Mouse (Mus musculus) monocyte, adult 2 months (primary cell): ENCODE results near the gene Col17a1.
A peak's percentile ranks its signal among the peaks of the same experiment; 100 is the strongest.

Experiments
- DNase-seq, 2 experiments: peaks; one replicate each; pipeline ENCODE4 v3.0.0; 2022; ENCODE audit warnings: low spot score in 2 of 2, low read depth in 1 of 2

The Col17a1 gene

DNA sequence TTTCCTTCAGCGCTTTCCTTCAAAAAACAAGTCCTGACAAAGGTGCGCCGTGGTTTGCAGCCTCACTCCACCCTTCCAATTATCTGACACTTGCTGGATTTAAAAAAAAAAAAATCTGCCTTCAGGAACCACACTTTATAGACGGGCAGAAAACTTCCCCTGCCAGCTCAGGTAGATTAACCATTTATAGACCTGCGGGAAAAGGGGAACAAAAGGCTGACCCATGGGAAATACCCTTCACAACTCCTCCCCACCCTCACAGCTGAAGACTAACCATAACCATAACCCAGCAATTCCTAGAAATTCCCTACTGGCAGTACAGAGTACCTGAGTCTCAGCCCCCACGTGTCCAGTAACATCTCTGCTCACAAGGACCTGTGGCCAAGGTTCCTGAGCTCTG is at the start of gene Col17a1:
Gene Col17a1 (minus strand): TSS at position 101 of the 400 bp plus-strand sequence.
- DNase-seq = no peak

DNA sequence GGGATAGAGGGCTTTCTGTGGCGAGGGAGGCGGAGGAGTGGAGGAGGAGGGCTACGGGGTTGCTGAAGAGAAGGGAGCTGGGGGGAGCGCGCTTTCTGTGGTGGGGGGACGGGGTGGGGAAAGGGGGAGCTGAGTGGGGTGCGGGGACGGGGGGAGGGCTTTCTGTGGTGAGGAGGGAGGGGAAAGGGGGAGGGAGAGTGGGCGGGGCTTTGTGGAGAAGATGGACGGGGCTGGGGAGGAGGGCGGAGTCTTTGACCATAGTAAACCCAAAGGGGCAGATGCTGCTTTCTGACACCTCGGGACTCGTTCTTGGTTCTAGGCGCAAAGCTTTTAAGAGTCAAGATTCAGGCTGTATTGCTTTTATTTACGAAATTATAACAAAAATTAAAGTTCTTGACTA is 40.0 kb upstream of the Col17a1 start:
- peak in 1 of 2 experiments; percentile 13 for DNase-seq

DNA sequence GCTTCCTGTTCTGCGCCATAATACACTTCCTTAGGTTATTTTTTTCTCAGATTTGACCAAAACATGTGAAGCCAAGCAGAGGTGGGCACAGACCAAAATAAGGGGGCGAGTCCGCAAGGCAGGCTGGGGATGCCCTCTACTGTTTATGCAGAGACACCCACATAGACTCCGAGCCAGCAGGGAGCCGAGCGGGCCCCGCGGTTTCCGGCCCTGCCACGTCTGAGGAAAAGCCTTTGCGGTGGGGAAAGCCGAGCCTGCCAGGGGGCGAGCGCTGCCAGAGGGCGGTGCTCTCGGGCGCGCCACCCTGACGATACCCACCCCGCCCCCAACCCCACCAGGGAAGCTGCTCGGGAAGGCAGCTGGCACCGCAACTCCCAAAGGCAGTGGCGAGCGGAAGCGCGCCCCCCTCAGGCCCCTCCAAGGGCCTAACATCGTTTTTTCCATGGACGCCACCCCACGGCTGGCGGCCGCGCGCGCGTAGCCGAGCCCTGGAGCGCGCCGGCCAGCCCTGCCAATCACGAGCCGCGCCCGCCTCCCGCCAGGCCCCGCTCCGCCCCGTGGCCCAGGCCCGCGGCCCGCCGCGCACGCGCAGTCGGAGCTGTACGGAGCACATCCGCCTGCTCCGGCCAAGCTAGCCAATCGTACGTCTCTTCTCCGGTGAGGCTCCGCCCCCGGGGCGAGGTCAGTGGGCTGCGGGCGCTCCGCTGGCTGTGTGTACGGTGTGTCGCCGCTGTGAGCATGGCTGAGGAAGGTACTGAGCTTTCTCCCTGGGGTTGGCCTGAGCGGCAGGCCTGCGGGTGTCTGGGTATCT is 39.4 kb upstream of the Col17a1 start, which contains the start of gene Sfr1:
Gene Sfr1 (plus strand): TSS at position 612 of the 811 bp plus-strand sequence.
- DNase-seq = peak; percentile 98 to 99

DNA sequence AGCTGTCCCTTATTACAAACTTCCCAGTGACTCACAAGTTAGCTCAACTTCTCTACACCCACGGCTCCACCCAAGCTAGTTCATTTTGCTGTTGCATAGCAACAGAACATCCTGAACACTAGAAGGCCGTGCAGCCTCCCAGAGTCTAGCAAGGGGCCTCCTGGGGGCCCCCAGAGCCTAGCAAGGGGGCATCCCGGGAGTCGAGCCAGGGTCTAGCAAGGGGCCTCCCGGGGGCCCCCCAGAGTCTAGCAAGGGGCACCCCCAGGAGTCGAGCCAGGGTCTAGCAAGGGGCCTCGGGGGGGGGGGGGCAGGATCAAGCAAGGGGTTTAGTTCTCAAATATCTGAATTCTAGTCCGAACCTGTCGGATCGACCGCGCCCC is 38.8 kb upstream of the Col17a1 start:
- peak; percentile 57 to 60 for DNase-seq

DNA sequence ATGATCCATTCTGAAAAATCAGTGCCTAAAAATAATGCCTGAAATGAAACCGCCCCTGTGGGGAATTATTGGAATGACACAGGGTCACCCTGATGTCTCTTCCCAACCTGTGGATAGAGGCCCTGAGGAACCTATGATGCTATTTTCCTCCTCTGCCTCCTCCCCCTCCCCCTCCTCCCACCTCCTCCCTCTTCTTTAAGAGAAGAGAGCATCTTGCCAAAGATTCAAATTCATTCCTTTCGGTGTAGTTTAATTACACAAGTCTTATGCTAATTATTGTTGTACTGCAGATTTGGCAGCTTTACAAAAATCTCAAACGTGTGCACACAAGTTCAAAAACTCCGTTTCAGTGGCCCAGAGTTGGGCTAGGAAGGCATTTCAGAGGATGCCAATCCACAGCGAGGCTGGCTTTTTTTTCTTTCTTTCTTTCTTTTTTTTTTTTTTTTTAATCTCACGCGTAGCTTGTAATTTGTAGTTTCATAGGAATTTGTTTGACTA is 33.8 kb upstream of the Col17a1 start:
- DNase-seq = no peak

DNA sequence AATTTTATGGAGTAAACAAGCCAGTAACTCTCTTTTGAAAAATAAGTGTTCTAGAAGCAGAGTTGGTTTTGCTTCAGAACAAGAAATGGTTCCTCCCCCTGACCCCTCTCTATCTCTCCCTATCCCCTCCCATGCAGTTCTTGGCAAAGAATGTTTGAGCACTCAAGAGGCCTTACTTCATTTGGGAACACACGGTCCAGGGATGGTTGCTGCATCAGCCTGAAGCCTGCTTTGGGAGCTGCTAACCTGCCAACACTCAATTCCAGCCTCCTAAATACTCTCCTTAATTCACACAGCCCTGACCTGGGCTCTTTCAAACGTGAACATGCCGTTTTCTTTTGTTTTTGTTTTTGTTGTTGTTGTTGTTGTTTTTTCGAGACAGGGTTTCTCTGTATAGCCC is 33.0 kb upstream of the Col17a1 start:
- DNase-seq = no peak

DNA sequence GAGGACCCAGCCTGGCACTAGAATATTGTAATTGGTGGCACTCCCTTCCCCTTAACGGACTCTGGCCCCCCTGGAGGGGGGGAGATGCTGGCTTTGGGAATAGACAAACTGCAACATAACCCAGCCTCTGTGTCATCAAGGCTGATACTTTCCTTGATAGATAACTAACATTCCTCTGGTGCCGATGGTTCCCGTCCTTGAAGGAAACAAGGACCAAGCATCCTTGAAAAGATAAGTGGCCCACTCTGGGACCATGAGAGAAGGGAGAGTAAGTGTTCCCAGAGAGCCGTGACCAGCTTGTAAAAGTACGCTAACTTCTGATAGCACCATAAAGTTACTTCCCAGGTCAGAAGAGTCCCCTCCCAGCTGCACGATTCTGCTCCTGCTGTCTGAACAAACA is 30.6 kb upstream of the Col17a1 start:
- no peak for DNase-seq

DNA sequence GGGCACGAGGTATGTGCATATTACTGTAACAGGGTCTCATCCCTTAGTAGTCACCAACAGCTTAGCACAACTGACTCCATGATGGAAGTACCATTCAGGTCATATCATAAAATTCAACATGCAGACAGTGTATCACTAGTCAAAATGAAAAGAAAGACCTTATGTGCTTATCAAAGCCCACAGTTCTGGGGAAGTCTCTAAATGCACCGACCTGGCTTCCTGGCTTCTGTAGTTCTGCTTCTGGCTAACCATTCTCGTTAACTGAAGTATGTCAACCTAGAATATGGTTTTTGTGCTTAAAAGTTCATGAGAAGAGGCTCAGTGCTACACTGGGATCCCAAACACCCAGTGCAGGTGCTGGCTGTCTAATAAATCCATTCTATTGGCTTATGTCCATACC is 27.3 kb upstream of the Col17a1 start:
- DNase-seq = no peak

DNA sequence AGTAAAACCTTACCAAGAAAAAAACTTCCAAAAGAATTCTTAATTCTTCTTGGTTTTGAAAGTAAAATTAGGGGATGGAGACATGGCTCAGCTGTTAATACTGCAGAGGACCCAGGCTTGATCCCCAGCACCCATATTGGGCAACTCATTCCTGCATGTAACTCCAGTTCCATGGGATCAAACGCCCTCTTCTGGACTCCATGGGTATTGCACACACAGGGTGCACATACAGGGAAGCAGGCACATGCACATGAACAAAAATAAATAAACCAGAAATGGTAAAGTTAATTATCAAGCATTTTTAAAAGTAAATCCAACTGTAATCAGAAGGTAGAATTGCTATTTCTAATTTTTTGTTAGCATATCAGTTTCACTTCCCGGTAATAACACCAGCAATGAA is 24.2 kb upstream of the Col17a1 start:
- no peak for DNase-seq

DNA sequence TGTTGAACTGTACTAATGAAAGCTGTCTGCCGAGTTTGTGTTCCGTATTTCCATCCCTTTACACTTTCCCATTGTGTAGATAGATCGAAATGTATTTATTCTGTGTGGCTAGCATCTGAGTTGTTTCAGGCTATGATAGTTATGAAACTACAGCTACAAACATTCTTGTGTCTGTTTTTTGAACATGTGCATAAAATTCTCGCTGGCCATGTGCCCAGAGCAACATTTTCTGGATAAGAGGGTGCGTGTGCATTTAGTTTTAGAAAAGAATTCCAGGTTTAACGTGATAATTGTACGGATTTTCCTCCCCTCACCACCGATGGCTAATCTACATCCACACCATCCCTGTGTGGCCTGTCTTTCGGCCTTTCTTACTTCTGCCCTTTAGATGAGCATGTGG is 21.6 kb upstream of the Col17a1 start:
- DNase-seq = no peak

DNA sequence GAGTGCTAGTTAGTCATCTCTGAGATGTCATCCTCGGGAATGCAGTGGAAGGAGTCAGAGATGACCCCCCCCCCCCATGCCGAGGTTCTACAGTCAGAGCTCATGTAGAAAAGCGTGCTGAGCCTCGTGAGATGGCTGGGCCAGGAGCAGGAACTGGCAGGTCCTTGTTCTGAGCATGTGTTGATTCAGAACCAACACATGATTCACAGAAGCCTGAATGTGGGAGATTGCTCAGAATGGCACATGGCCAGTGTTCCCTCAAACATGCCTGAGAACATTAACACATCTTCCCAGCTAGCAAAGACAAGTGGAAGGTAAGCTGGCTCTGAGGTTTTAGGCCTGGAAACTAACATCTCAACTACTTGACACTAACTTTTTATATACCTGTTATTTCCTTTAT is 18.5 kb upstream of the Col17a1 start:
- no peak for DNase-seq

DNA sequence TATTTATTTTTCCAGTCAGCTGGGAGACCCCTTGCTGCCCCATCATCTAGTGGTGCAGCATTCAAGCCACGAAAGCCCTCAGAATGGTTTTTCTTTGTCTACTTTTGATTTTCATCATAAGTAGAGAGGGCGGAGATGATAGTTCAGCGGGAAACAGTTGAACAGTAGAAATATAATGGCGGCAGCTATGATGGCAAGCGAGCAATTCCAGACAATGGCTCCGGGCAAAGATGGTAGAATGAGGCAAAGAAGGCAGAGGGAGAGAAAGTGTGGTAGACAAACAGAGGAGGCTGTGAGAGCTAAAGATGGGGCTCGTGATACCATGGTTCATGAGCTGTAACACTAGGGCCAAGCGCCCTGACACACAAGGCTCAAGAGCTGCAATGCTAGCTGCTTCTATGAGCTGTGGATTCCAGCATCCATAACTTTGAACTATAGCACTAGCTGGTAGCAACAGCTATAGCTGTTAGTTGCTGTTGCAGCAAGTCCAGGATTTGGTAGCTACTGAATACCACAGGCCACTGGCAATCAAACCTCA is 13.9 kb upstream of the Col17a1 start:
- no peak for DNase-seq

DNA sequence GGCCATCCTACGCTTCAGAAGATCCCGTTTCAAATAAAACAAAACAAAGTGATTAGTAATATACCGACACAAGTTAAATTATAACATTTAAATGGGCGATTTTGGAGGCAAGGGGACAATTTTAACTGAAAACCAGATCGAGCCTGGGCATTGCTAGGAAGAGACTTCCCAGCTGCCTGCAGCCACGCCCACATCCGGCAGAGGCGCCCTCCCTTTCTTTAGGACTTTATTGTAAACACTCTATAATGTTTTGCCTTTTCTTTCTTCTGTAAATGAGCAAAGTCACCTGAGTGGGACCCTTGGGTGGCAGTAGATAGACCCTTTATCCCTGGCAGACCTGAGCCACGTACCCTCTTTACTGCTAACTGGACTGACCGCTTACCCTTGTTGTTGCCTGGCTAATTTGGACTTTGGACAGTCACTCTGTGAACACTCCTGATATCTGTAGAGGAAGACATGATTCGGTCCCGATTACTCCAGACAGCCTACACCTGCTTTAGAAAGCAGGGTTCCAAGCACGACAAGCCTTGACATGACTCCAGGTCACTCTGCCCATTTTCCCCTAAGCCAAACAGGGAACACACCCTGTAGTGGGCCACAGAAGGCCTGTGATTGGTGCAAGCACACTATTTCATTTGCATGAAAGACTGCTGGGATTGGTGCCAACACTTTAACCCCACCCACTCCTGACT is 13.3 kb upstream of the Col17a1 start:
- DNase-seq = no peak

DNA sequence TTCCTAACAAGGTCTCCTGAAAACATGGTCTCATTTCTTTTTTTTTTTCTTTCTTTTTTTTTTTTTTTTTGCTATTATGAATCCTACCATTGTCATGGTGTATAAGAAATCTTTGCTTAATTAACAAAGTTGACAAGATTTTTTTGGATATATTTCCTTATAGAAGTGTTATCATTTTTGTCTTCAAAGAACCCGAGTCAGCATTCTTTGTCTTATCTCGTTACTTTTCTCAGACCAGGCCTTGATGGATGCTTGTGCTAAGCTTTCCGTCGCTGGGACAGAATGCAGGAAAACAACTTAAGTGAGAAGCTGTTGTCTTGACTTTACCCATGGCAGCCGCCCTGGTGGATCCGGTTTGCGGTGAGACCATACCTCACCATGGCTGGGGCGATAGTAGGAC is 8.6 kb upstream of the Col17a1 start:
- DNase-seq = no peak

DNA sequence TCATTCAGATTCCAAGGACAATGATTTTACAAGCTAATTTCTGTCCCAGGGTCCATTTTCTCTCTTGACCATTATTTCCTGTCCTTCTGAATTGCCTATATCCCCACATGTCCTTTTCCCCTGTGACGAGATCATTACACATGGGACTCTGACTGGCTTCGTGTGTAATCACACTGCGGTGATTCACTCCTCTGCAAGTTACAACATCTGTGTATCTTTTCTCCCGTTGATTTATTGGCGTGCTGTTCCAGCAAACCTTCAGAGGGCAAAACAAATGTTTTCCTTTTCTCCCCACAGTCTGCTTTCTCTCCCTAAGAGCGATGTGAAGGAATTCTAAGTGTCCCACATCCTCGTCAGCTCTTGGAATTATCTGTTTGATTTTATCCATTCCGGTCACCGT is 7.8 kb upstream of the Col17a1 start:
- DNase-seq = no peak

DNA sequence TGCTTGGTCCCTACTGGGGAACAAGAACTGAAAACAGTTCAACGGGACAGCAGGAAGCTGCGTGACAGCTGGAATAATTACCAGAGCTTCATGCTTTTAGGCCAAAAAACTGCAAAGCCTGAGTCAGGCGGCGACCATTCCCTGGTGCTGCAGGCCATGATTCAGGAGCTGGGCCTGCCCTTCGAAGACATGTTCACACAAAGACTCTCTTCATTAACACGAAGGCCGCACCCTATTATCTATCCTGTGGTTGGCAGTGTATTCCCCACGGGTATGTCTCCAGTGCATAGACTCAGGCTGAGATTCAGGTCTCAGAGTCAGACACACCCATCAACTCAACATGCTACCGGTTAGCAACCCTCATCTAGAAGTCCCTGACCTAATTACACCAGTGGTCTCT is 6.4 kb upstream of the Col17a1 start:
- no peak for DNase-seq

DNA sequence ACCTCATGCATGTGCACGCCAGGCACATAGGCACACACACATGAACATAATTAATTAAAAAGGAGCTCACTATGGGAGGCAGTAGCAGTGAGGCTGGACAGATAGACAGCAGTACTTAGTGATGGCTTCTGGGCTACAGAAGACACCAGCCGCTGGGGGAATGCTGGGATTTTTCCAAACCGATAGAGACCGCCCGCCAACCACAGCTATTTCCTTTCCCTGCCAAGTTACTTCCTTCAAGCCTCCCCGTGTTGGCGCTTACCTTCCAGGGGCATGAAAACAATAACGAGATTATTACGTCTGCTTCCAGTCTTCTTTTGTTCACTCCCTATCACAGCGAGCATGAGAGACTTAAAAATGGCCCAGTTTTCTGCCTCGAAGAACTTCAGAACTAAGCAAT is 5.2 kb upstream of the Col17a1 start:
- DNase-seq = no peak

DNA sequence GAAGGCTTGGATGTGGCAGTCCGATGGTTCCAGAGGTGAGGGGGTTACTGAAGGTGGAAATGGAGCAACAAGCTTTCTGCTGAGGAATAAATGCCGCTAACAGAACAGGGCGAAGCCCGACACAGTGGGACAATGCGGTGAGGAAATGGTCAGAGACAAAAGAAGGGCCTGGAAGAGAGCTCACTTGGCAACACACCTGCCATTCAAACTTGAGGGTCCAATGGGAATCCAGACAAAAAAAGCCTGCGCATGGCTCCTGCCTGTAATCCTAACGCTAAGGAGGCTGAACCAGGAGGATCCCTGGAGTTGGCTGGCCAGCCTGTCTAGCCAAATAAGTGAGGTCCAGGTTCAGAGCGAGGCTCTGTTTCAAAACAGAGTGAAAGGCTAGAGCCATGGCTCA is 4.5 kb upstream of the Col17a1 start:
- no peak for DNase-seq

DNA sequence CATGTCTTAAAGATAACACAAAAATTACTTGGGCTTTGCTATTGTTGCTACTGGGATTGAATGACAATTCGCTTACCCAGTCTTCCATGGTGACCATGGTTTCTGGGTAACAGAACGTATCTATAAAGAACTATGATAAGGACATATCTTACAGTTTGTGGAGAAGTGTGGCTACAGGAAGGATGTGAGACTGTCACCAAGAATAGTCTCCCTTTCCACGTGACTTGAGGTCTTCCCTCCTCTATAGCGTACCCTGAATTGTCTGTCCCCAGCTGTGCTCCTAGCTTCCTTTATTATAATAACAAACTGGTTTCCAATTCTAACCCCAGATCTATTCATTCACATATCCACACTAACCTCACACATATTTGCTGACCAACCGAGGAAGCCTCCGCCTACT is 3.8 kb upstream of the Col17a1 start:
- no peak for DNase-seq

DNA sequence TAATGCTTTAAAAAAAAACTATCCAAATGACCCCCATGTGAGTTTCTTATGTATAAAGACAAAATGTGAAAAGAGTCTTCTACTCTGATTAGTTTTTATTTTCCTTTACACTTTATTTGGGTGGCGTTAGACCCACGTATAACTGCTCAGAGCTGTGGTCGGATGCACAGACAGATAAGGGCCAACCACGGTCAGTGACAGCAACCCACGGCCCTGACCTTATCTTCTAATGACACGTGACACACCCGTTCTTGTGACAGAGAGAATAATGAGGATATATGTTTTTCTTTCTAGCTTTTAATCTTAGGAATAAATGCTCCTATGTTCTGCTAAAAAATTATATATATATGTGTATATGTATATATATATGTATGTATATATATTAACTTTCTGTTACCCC is 2.3 kb downstream of the Col17a1 start:
- DNase-seq = no peak

DNA sequence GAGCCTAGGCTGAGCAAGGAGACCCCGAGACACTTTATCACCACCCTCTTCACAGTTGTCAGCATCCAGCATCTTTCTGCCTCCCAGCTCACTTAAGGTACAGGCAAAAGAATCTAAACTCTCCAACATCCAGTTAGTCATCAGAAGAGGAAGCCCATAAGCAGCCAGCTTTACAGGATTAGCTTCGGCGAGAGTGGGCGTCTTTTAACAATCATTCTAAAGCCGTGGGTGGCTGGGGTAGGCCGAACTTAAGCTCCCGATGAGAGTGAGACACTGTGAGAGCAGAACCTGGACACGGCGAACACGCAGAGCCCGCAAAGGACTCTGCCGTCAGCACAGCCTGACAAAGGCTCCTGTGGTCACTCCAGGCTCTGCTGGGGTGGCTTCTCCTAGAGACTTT is 13.2 kb downstream of the Col17a1 start:
- DNase-seq = no peak

DNA sequence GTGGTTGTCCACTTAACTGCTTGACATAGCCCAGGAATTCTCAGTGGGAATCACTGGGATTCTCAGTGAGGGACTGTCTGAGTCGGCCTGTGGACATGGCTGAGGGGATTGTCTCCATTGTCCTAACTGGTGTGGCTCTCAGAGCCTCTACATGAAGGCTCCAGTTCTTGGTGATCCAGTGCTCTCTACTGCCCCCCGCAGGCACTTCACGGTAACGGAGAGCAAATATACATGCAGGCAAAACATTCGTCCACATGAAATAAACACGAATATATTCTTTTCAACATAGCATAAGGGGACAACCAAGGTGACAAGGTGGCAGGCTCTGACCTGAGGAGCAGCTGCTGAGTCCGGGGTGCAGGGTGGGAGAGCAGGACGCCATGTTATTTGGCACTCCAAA is 17.5 kb downstream of the Col17a1 start:
- no peak for DNase-seq
